Mouse (Mus musculus): ENCODE data around the gene Olfr960. TPM values are rescaled to one million over a fixed set of nuclear protein-coding genes. Genes with fewer than 3 reads are reported as not detected.

The Olfr960 gene
- not detected for total RNA-seq (2021)
- long read RNA-seq, experiment 1, result 0 reads
- long read RNA-seq, experiment 2, result 0 reads

DNA sequence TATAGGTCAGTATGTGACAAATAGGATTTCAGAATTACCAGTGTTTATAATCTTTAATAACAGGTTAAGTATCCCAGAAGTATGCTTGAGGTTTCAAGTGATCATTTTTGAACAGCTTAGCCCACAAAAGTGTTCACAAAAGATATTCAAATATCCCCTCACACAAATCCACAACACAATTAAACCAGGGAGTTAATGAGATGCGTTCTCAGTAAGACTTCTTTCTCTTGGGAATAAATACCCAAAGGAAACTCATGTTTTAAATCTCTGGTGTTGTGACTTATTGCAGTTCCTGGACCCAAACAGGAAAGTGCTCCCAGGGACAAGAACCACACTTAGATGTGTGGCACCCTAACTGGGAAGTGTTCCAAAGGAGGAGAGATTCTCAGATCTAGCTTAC is at the start of gene Olfr960:
TSS of gene Olfr960 (plus strand) at position 301 of the 400 bp plus-strand sequence.
- intact Hi-C loops (cut with DNase I; ENCODE audit: low total_unique reads), result no loop called here

DNA sequence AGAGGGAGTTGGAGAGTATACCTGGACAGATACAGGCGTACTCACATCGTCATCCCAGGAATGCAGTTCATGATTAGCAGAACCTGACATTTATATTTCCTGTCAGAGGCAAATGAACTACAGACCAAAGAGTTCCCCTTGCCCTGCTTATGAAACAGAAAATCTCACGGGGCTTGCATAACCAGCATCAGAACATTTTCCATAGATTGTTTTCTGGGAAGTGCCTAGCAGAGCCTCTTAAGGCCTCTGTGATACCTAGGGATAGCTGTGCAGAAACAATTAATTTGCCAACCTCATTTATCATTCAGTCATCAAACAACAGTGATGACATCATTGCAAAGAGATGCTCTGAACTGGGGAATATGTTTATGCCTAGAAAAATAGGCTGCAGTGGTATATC is 45.7 kb upstream of the Olfr960 start, which contains the start of gene Olfr959:
TSS of gene Olfr959 (minus strand) at position 101 of the 400 bp plus-strand sequence.
- no peak for DNase-seq
- intact Hi-C loops (cut with DNase I; ENCODE audit: low total_unique reads), result no loop called here

More for the DNA sequence above, at the start of gene Olfr960:
- DNase-seq, result no peak

DNA sequence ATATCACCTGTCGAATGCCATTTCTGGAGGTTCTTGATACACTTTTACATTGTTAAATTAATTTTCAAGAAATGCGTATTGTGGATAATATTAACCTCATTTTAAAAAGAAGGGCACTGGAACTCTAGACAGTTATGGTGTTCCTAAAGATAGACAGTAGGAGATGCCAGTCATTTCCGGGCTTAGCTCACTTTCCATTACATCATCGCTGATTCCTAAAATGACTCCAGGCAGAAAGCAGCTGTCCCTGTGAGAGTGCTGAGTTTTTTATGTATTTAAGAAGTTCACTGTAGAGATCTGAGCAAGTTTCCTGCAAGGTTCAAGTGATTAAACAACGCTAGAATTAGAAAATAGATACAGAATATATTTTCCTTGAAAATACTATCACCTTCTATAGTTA is 44.1 kb upstream of the Olfr960 start:
- DNase-seq, result no peak
- intact Hi-C loops (cut with DNase I; ENCODE audit: low total_unique reads), result no loop called here

DNA sequence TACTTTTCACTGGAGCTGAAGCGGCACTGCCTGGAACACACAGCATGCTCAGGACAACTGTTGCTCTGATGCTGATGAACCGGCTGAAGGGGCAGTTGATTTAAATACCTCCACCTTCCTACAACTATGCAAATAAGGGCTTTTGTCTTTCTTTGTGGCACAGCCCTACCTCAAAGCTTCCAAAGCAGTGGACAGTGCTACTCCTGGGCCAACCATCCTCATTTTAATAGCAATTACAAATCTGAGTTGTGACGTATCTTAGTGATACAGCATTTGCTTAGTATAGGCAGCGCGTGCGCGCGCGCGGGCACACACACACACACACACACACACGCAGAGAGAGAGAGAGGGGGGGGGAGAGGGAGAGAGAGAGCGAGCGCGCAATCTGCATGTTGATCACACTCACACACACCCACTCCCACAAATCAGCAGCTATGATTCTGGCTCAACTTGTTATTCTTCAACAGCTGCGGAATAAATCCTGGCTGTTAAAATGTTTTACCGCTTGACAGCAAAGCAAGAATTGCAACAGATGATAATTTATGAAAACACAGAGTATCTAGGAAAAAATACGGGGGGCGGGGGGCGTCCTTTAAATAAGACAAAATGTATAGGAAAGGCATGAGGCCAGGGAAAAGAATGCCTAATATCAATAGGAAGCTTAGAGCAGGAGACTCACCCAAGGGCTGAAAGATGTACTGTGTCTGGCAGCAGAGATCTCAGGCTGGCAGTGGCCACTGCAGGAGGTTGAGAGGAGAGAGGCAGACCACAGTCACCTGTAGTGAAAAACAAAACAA is 18.4 kb upstream of the Olfr960 start:
- no peak for DNase-seq
- intact Hi-C loops (cut with DNase I; ENCODE audit: low total_unique reads), result no loop called here

DNA sequence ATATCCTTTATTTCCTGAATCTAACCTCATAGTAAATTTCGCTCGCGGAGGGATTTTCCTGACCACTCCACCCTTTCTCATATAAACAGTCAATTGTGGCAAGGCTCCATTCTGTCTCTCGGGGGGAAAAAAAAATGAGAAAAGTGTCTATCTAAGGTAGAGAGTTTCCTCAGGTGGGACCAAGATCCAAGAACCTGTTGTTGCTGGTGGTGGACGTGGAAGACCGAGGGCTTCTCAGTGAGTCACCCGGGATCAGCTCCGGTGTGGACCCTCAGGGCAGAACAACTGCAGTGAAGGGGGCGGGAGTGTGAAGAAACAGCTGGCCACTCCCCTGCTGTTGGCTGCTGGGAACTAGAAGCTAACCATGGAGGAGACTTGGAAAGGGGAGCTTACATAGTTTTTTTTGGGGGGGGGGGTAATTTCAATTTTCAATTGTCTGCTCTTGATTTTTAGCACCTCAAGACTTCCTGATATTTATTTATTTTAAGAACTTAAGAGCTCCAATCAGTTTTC is 17.8 kb upstream of the Olfr960 start:
- DNase-seq, result peak; percentile 42
- intact Hi-C loops (cut with DNase I; ENCODE audit: low total_unique reads), result no loop called here

DNA sequence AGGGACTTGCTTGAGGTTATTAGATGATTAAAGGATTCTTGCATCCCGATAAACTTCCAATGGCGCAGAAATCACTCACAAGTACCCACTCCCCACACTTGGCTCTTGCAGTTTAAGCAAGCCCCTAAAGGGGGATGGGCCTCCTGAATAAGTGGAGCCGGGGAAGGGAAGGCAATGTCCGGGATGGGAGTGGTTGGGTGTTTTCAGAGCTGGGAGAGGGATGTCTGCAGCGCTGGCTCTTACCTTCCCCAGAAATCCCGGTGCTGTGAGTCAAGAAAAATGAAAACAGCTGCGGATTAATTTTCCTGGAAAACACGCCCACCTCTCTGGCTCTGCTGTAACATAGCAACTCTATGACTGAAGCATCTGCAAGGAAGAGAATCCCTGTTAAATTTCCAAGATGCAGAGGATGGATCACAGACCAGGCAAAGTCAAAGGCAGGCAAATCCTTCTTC is 17.1 kb upstream of the Olfr960 start, which contains the start of gene AW551984:
TSS of gene AW551984 (minus strand) at position 405 of the 455 bp plus-strand sequence.
- intact Hi-C loops (cut with DNase I; ENCODE audit: low total_unique reads), result no loop called here
- peak; percentile 23 for DNase-seq

DNA sequence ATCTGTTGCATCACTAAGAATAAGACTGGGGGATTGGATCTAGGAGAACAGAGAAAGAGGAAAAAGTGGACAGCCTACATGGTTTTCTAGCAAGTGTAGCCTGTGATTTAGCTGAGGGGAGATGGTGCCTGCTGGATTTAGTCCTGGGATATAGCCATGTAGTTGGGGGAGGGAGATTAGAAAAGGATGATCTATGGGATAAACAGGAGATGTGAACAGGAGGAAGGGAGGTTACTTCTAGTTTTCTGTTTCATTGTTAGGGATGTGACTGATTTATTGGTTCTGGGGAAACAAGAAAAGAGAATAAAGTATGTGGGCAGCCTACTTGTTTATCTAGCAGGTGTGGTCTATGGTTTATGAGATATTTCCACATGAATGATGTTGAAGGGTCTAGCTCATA is 12.7 kb upstream of the Olfr960 start:
- intact Hi-C loops (cut with DNase I; ENCODE audit: low total_unique reads), result no loop called here
- DNase-seq, result no peak

DNA sequence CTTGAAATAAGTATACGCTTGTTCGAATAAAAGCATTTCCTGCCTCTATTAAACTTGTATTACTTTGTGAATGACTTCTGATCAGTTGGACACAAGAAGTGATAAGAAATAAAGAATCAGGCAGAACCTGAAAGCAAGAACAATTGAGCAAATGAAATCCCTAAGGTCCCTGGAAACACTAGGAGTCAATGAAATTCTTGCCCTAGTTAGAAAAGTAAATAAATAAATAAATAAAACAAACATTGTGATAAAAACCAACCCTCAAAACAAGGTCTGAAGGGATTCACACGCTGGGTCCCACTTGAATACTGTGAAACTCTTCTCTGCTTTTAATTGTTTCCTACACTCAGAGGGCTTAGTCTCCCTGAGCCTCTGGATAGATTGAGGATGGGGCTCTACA is 10.8 kb upstream of the Olfr960 start, which contains the start of gene Olfr148:
TSS of gene Olfr148 (plus strand) at position 301 of the 400 bp plus-strand sequence.
- intact Hi-C loops (cut with DNase I; ENCODE audit: low total_unique reads), result no loop called here
- no peak for DNase-seq

DNA sequence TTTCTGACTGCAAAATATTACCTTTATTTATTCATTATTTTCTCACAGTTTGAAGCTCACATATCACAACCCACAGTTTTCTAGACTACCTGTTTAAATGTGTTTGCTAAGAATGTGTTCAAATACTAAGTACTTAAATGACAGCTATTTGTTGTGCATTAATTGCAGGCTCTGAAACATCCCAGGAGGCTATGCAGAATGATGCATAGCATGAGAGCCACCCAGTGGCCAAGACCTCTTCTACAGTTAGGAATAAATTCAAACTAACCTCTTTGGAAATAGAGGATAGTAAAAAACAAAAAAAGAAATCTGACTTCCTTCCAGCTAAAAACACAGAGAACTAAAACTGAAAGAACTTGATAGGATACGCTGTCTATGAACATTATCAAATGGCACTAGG is 9.2 kb upstream of the Olfr960 start:
- DNase-seq, result peak; percentile 12

DNA sequence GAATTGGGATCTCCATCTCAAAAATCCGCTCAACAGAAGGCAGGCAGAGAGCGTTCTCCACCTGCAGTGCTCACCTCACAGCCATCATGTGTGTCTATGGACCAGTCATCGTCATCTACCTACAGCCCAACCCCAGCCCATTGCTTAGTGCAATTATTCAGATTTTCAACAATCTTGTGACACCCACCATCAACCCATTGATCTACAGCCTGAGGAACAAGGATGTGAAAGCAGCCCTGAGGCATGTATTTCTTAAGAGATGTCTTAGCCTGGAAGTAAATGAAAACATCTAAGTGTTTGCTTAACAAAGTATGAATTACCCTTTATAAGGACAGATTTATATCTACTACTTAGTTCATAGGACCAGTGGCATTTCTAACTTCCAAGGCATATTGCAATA is 2.6 kb downstream of the Olfr960 start:
- intact Hi-C loops (cut with DNase I; ENCODE audit: low total_unique reads), result no loop called here
- no peak for DNase-seq

More for the DNA sequence above, 9.2 kb upstream of the Olfr960 start:
- intact Hi-C loops (cut with DNase I; ENCODE audit: low total_unique reads), result no loop called here

DNA sequence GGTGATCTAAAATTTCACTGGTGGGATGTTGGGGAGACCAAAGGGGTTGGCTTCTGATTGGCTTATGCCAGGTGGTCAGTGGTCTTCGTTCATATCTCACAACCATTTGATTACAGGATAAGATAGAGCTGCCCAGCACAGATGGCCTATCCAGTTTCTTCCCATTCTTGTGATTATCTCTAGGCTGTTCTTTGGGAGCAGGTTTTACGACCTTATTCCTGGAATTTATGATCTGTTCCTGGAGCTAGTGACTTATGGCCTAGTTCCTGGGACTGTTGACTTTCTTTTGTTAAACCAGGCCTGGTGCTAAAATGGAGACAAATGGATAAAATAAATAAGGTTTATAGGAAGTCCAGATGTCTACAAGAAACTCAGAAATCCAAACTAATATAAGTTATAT is 3.5 kb downstream of the Olfr960 start:
- DNase-seq, result no peak
- intact Hi-C loops (cut with DNase I; ENCODE audit: low total_unique reads), result no loop called here

DNA sequence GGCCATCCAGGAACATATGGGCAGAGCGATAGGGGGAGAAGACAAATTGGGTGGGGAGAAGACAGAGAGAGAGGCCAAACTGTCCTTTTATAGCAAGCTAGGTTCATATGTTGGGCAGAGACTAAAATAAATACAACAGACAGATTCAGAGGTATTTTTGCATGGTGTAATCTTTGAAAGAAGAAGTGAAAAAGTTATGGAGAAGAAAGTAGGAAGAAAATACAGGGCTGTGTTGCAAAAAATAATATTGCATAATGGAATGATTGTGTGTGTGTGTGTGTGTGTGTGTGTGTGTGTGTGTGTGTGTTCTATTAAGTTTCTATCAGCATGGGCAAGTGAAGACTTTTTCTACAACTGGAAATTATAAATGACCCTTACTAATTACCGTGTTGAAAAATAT is 7.9 kb downstream of the Olfr960 start:
- DNase-seq, result no peak
- intact Hi-C loops (cut with DNase I; ENCODE audit: low total_unique reads), result no loop called here

DNA sequence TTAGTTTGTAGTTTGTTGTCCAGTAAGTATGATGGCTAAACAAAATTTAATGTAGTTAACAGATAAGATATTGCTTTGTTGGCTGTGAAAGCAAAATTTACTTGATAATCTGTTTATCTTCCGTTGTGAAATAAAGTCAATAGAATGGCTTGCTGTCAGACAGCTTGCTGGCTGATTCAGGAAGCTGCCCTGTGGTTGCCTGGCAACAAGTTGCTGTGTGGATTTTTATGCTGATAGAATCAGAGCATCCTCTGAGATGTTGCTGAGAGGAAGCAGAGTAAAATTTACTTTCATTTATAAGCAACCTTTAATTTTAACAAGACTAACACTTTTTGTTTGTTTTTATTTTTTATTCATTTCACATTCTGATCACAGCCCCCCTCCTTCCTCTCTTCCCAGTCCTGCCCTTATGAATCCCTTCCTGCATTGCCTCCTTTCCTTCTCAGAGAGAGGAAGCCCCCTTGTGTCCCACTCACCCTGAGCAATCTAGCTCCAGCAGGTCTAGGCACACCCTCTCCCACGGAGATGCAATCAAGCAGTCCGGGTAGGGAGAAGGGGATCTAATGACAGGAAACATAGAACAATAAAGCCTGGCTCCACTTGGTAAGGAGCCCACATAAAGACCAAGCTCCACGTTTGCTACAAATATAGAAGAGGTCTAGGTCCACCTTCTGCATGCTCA is 12.9 kb downstream of the Olfr960 start:
- intact Hi-C loops (cut with DNase I; ENCODE audit: low total_unique reads), result no loop called here
- DNase-seq, result no peak

DNA sequence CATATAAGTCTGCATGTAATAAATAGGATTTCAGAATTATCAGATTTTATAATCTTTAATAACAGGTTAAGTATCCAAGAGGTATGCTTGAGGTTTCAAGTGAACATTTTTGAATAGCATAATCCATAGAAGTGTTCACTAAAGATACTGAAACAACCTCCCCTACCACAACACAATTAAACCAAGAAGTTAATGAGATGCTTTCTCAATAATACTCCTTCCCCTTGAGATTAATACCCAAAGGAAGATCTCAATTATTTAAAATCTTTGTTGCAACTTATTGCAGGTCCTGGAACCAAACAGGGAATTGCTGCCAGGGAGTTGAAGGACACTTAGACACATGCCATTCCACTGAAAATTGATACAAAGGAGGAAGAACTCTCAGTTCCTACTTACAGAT is 23.6 kb downstream of the Olfr960 start, which contains the start of gene Olfr961:
TSS of gene Olfr961 (plus strand) at position 301 of the 400 bp plus-strand sequence.
- intact Hi-C loops (cut with DNase I; ENCODE audit: low total_unique reads), result no loop called here
- DNase-seq, result no peak

DNA sequence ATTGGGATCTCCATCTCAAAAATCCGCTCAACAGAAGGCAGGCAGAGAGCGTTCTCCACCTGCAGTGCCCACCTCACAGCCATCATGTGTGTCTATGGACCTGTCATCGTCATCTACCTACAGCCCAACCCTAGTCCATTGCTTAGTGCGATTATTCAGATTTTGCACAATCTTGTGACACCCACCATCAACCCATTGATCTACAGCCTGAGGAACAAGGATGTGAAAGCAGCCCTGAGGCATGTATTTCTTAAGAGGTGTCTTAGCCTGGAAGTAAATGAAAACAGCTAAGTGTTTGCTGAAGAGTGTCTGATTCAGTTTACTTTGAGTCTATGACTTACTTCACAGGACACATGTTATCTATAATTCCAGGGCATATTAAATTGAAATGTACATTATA is 26.2 kb downstream of the Olfr960 start:
- DNase-seq, result no peak
- intact Hi-C loops (cut with DNase I; ENCODE audit: low total_unique reads), result no loop called here

DNA sequence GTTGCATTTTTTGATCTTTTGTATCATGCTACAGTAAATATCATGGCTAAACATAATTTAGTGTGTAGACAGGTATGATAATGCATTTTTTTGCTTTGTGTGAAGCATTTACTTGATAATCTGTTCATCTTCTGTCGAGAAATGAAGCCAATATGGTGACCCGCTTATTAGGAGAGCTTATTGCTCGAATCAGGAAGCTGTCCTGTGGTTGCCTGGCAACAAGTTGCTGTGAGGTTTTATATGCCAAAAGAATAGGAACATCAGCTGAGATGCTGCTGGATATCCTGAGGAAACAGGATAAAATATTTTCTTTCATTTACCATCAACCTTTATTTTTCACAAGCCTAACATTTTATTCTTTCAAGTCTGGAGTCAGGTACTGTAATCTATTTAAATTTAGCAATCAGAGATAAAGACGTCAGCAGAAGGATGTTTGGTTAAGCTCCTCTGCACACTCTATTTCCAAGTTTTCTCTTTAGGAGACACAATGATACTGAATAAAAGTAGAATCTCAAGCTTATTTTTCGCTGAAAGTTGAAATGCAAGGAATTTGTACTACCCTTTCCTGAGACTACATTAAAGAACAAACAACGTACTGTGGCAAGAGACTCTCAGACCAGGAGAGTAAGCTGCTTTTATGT is 33.7 kb downstream of the Olfr960 start:
- no peak for DNase-seq
- intact Hi-C loops (cut with DNase I; ENCODE audit: low total_unique reads), result no loop called here

DNA sequence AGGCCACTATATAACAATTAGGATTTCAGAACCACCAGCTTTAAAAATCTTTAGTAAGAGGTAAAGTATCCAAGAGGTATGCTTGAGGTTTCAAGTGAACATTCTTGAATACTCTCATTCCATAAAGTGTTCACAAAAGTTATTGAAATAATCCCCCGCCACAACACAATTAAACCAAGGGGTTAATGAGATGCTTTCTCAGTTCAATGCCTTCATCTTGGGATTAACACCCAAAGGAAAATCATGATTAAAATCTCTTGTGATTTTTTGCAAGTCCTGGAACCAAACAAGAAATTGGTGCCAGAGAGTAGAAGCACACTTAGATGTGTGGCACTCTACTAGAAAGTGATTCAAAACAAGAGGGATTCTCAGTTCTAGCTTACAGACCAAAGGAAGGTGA is 45.7 kb downstream of the Olfr960 start, which contains the start of gene Olfr963:
TSS of gene Olfr963 (plus strand) at position 301 of the 400 bp plus-strand sequence.
- no peak for DNase-seq
- intact Hi-C loops (cut with DNase I; ENCODE audit: low total_unique reads), result no loop called here

DNA sequence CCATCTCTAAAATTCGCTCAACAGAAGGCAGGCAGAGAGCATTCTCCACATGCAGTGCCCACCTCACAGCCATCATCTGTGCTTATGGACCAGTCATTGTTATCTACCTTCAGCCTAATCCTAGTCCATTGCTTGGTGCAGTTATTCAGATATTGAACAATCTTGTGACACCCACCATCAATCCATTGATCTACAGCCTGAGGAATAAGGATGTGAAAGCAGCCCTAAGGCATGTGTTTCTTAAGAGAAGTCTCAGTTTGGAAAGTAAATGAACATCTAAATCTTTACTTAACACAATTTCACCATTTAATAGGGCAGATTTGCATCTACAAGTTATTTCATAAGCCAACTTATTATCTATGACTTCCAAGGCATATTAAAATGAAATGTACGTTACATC is 48.5 kb downstream of the Olfr960 start:
- intact Hi-C loops (cut with DNase I; ENCODE audit: low total_unique reads), result no loop called here
- DNase-seq, result no peak
